ENCODE assay signal across 13 mouse cellular contexts in the genomic region with DNA sequence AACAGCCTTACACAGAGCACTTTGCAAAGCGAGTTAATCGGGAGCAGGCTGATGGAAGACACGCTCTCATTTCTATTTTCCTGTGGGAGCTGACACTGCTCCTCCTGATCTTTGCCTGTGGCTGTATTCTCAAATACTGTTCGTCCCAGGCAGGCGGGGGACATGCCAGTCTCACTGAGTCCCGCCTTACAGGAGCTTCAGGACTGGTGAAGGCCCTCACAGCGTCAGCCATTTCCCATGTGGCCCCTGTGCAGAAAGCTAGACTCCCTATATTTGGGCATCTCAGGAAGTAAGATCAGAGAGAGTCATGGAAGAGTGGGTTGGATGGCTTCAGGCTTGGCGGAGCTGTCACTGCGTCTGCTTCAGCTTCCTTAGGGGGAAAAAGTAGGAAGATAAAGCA. TPM values are rescaled to one million over a fixed set of nuclear protein-coding genes. Genes with fewer than 3 reads are reported as not detected.
"Had no signal": no experiment of that assay in that cellular context is flagged by ENCODE, and none has a peak within 500 bp of the region (broad histone marks: within the 10 kb centered on the region; RNA-seq: fewer than 3 reads in every experiment).

No protein-coding gene starts in this region.

- H3K9ac ChIP-seq: limb, embryonic 13.5 days; liver, embryonic 14.5 days; midbrain, embryonic 12.5 days; neural tube, embryonic 15.5 days had no signal

- H3K27ac ChIP-seq: left cerebral cortex, adult 2 months; limb, embryonic 13.5 days; liver, embryonic 14.5 days; midbrain, embryonic 12.5 days; neural tube, embryonic 15.5 days had no signal

- H3K9me3 ChIP-seq: limb, embryonic 13.5 days; midbrain, embryonic 12.5 days; neural tube, embryonic 15.5 days had no signal

- H3K4me2 ChIP-seq: limb, embryonic 13.5 days; midbrain, embryonic 12.5 days; neural tube, embryonic 15.5 days had no signal

- H3K27me3 ChIP-seq: limb, embryonic 13.5 days; midbrain, embryonic 12.5 days; neural tube, embryonic 15.5 days had no signal

- H3K4me3 ChIP-seq: left cerebral cortex, adult 2 months; limb, embryonic 13.5 days; midbrain, embryonic 12.5 days; myocyte; neural tube, embryonic 15.5 days had no signal

- DNase-seq: kidney, postnatal 14 days; lung, adult 18-20 months; right cerebral cortex, adult 18-20 months; right cerebral cortex, postnatal 25 days; thymus, postnatal 36 days had no signal

- H3K36me3 ChIP-seq: limb, embryonic 13.5 days; midbrain, embryonic 12.5 days; neural tube, embryonic 15.5 days had no signal

RNA-seq across cellular contexts. Expression of gene Cxcl10, which starts 54.1 kb away (rescaled TPM):
- total RNA-seq: layer of hippocampus, postnatal 25 days; left cerebral cortex, adult 2 months had no signal
- polyA plus RNA-seq: midbrain, embryonic 12.5 days; neural tube, embryonic 11.5 days had no signal
